Mouse (Mus musculus): ENCODE measurements around the gene Sox30. TPM values are rescaled to one million over a fixed set of nuclear protein-coding genes. Genes with fewer than 3 reads are reported as not detected.

The Sox30 gene
- under 1 TPM; 0.24 to 0.30 TPM for total RNA-seq (2021)

GRCm38 (mm10) chr11:45979946-45980892 lies at the start of gene Sox30:
Sox30 (plus strand) TSS chr11:45980310.
- intact Hi-C loops (cut with DNase I): no loop called here

GRCm38 (mm10) chr11:45932771-45933170 lies 47.3 kb upstream of the Sox30 start:
- intact Hi-C loops (cut with DNase I): no loop called here
- no peak for DNase-seq

More at GRCm38 (mm10) chr11:45979946-45980892, at the start of gene Sox30:
- peak; percentile 64 to 77 for DNase-seq

- no peak for DNase-seq
- intact Hi-C loops (cut with DNase I): no loop called here
Observed at GRCm38 (mm10) chr11:45937478-45937877, 42.6 kb upstream of the Sox30 start.

GRCm38 (mm10) chr11:45938917-45939316 lies 41.2 kb upstream of the Sox30 start:
- no peak for DNase-seq
- intact Hi-C loops (cut with DNase I): no loop called here

GRCm38 (mm10) chr11:45942281-45942680 lies 37.8 kb upstream of the Sox30 start:
- no peak for DNase-seq
- intact Hi-C loops (cut with DNase I): loop anchor here (5.0 kb wide), 1 partner anchor 185 kb away; no protein-coding TSS in a partner anchor

- intact Hi-C loops (cut with DNase I): loop anchor here (5.0 kb wide), 1 partner anchor 184 kb away; no protein-coding TSS in a partner anchor
- peak; percentile 30 to 35 for DNase-seq
Observed at GRCm38 (mm10) chr11:45943108-45943705, 36.9 kb upstream of the Sox30 start.

- intact Hi-C loops (cut with DNase I): loop anchor here (1.0 to 5.0 kb wide), 2 partner anchors 183 to 272 kb away; no protein-coding TSS in a partner anchor
Observed at GRCm38 (mm10) chr11:45943891-45944642, 36.0 kb upstream of the Sox30 start.

GRCm38 (mm10) chr11:45944643-45945156 lies 35.4 kb upstream of the Sox30 start, which contains the start of gene Lsm11:
Lsm11 (minus strand) TSS chr11:45944935.
- peak; percentile 97 to 99 for DNase-seq
- intact Hi-C loops (cut with DNase I): loop anchor here (1.0 to 5.0 kb wide), 2 partner anchors 183 to 272 kb away; no protein-coding TSS in a partner anchor

More at GRCm38 (mm10) chr11:45943891-45944642, 36.0 kb upstream of the Sox30 start:
- DNase-seq: peak; percentile 18 to 32

GRCm38 (mm10) chr11:45946796-45947195 lies 33.3 kb upstream of the Sox30 start:
- intact Hi-C loops (cut with DNase I): loop anchor here (2.0 kb wide), 1 partner anchor 306 kb away; no protein-coding TSS in a partner anchor

GRCm38 (mm10) chr11:45947491-45947890 lies 32.6 kb upstream of the Sox30 start:
- DNase-seq: no peak
- intact Hi-C loops (cut with DNase I): loop anchor here (2.0 kb wide), 1 partner anchor 305 kb away; no protein-coding TSS in a partner anchor

More at GRCm38 (mm10) chr11:45946796-45947195, 33.3 kb upstream of the Sox30 start:
- DNase-seq: no peak

GRCm38 (mm10) chr11:45955127-45955627 lies 24.9 kb upstream of the Sox30 start, which contains the start of gene Thg1l:
Thg1l (minus strand) TSS chr11:45955494.
- peak; percentile 94 to 95 for DNase-seq
- intact Hi-C loops (cut with DNase I): loop anchor here (5.0 kb wide), 1 partner anchor 97 kb away; the partner anchor contains the start of gene Gm12166

- intact Hi-C loops (cut with DNase I): loop anchor here (5.0 kb wide), 1 partner anchor 93 kb away; the partner anchor contains the start of gene Gm12166
- DNase-seq: peak in 1 of 2 experiments; percentile 50
Observed at GRCm38 (mm10) chr11:45959598-45959997, 20.5 kb upstream of the Sox30 start.

- no peak for DNase-seq
- intact Hi-C loops (cut with DNase I): no loop called here
Observed at GRCm38 (mm10) chr11:45960003-45960402, 20.1 kb upstream of the Sox30 start.

GRCm38 (mm10) chr11:45966896-45967295 lies 13.2 kb upstream of the Sox30 start:
- DNase-seq: no peak

GRCm38 (mm10) chr11:45968466-45968865 lies 11.6 kb upstream of the Sox30 start:
- DNase-seq: no peak
- intact Hi-C loops (cut with DNase I): no loop called here

More at GRCm38 (mm10) chr11:45966896-45967295, 13.2 kb upstream of the Sox30 start:
- intact Hi-C loops (cut with DNase I): no loop called here

- intact Hi-C loops (cut with DNase I): no loop called here
- DNase-seq: no peak
Observed at GRCm38 (mm10) chr11:45973635-45974034, 6.5 kb upstream of the Sox30 start.

- intact Hi-C loops (cut with DNase I): no loop called here
Observed at GRCm38 (mm10) chr11:45974466-45974865, 5.6 kb upstream of the Sox30 start.

GRCm38 (mm10) chr11:45976061-45976460 lies 4.0 kb upstream of the Sox30 start:
- DNase-seq: no peak
- intact Hi-C loops (cut with DNase I): no loop called here

More at GRCm38 (mm10) chr11:45974466-45974865, 5.6 kb upstream of the Sox30 start:
- DNase-seq: no peak

GRCm38 (mm10) chr11:45980893-45981253 lies 763 bp downstream of the Sox30 start:
- no peak for DNase-seq
- intact Hi-C loops (cut with DNase I): no loop called here

All from heart, postnatal 10 days (tissue).